Mouse (Mus musculus): ENCODE data around the gene Cers3. TPM values are rescaled to one million over a fixed set of nuclear protein-coding genes. Genes with fewer than 3 reads are reported as not detected.

Gene Cers3
- polyA plus RNA-seq, 1 experiment from 2014 or later = 0.63 TPM

DNA sequence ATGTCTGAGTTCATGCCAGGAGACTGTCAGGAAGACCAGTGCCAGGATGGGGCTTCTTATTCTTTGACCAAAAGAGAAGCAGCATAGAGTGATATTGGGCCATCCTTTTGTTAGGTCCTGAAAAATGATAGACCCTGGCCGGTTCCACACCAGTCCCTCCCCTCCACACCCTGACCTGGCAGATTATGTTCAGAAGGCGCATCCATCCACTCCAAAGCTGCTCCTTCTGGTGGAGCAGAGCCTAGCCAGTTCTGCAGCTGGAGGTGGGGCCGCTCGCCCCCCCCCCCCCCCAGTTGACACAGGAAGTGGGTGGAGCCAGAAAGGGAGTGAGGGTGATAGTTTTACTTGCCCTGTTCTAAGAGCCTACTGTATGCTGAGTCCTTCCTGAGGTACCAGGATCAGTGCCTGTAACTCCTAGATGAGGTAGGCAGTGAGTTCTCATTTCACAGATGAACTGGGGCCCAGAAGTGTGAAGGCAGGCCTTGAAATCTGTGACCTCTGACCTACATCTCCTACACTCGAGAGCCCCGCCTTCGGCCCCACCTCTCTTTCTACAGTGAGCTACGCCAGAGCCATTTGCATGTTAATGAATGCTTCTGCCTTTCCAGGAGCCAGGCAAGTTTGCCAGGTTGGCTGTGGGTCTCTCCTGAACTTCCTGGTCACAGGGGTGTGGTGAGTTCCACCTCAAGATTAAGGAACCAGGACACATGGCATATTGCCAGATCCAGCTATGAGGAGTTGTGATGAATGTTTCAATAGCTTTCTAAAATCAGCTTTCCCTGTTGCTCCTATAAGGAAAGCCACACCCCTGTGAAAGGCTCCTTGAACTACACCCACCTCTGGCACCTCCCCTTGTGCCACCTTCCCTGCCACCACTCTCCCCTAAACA, 46.8 kb downstream of the Cers3 start:
- Histone ChIP-seq H3K27ac (ENCODE audit: low read length) (no peak overlapping the region), H3K4me2 (ENCODE audit: low read depth, low read length) (no peak overlapping the region), H3K4me3 (ENCODE audit: low read length) (no peak overlapping the region), H3K9me3 (replicated peaks; ENCODE audit: control insufficient read depth, low read length) (no peaks in the 10 kb centered on the region), H3K27me3 (ENCODE audit: control insufficient read depth, insufficient read depth, low read length) (no peaks in the 10 kb centered on the region), H3K9ac (ENCODE audit: low read length) (no peak overlapping the region), H3K36me3 (ENCODE audit: control insufficient read depth, insufficient read depth) (no peaks in the 10 kb centered on the region), H3K4me1 (ENCODE audit: control insufficient read depth, insufficient read depth, low read length) (peaks cover 9% of the 10 kb centered on the region)
- 30% methylated on average over 8 of the region's 8 CpGs for WGBS
- ATAC-seq (replicated peaks; ENCODE audit: extremely low read depth, insufficient read depth, low FRiP score) = no peak

DNA sequence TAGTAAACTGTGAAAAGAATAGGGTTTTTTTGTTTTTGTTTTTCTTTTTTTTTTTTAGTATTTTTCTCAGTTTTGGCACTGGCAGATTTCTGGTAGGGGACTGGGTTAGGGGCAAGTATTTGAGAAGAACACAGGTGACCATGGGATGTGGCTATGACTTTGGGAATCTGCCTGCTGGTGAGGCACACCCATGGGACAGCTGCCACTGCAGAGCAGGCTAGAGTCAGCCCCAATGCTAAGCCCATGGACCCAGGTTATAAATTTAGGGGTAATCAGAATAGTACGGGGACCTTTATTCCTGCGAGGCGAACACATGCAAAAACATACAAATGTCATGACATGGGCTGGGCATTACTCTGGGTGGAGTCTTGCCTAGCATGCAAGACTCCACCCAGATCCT, 47.7 kb downstream of the Cers3 start:
- Histone ChIP-seq H3K4me3 (ENCODE audit: low read length) (no peak overlapping the region), H3K36me3 (ENCODE audit: control insufficient read depth, insufficient read depth) (no peaks in the 10 kb centered on the region), H3K4me2 (ENCODE audit: low read depth, low read length) (no peak overlapping the region), H3K9me3 (replicated peaks; ENCODE audit: control insufficient read depth, low read length) (no peaks in the 10 kb centered on the region), H3K27me3 (ENCODE audit: control insufficient read depth, insufficient read depth, low read length) (no peaks in the 10 kb centered on the region), H3K4me1 (ENCODE audit: control insufficient read depth, insufficient read depth, low read length) (peaks cover 9% of the 10 kb centered on the region), H3K9ac (ENCODE audit: low read length) (no peak overlapping the region), H3K27ac (ENCODE audit: low read length) (no peak overlapping the region)
- no peak for ATAC-seq (replicated peaks; ENCODE audit: extremely low read depth, insufficient read depth, low FRiP score)
- 90% methylated on average over 3 of the region's 3 CpGs for WGBS

- Histone ChIP-seq H3K4me2 (ENCODE audit: low read depth, low read length) (no peak overlapping the region), H3K9me3 (replicated peaks; ENCODE audit: control insufficient read depth, low read length) (no peaks in the 10 kb centered on the region), H3K4me1 (ENCODE audit: control insufficient read depth, insufficient read depth, low read length) (peaks cover 7% of the 10 kb centered on the region; the same call in 1 of the 2 replicates), H3K27me3 (ENCODE audit: control insufficient read depth, insufficient read depth, low read length) (no peaks in the 10 kb centered on the region), H3K27ac (ENCODE audit: low read length) (peak overlapping the region; percentile 12), H3K9ac (ENCODE audit: low read length) (no peak overlapping the region), H3K4me3 (ENCODE audit: low read length) (no peak overlapping the region), H3K36me3 (ENCODE audit: control insufficient read depth, insufficient read depth) (no peaks in the 10 kb centered on the region)
- no peak for ATAC-seq (replicated peaks; ENCODE audit: extremely low read depth, insufficient read depth, low FRiP score)
- WGBS = 3% methylated on average over 1 of the region's 1 CpGs
Measured at GRCm38 (mm10) chr7:66796909-66797308, 53.6 kb downstream of the Cers3 start.

GRCm38 (mm10) chr7:66797345-66797744, 54.0 kb downstream of the Cers3 start:
- Histone ChIP-seq H3K4me1 (ENCODE audit: control insufficient read depth, insufficient read depth, low read length) (peaks cover 7% of the 10 kb centered on the region; the same call in 1 of the 2 replicates), H3K27me3 (ENCODE audit: control insufficient read depth, insufficient read depth, low read length) (no peaks in the 10 kb centered on the region), H3K9me3 (replicated peaks; ENCODE audit: control insufficient read depth, low read length) (no peaks in the 10 kb centered on the region), H3K9ac (ENCODE audit: low read length) (no peak overlapping the region), H3K27ac (ENCODE audit: low read length) (no peak overlapping the region), H3K4me2 (ENCODE audit: low read depth, low read length) (no peak overlapping the region), H3K36me3 (ENCODE audit: control insufficient read depth, insufficient read depth) (no peaks in the 10 kb centered on the region), H3K4me3 (ENCODE audit: low read length) (no peak overlapping the region)
- WGBS = 70% methylated on average over 1 of the region's 1 CpGs
- no peak for ATAC-seq (replicated peaks; ENCODE audit: extremely low read depth, insufficient read depth, low FRiP score)

DNA sequence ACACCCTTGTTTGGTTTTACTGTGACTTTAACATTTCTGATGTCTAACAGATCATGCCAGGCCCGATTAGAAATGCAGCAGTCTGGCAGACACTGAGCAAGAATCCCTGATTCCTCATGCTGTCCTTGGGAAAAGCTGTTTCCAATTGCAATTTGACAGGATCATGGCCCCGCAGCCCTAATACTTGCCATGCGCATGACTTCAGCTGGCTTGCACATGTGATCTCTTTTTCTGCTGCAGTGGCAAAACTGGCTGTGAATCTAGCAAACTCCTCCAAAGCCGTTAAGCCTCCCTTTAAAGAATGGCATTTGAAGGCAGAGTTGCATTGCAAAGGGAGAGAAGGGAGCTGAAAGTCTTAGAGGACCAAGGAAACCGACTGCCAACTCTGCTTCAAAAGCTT, 55.5 kb downstream of the Cers3 start:
- no peaks in the 10 kb centered on the region for H3K36me3 ChIP-seq (ENCODE audit: control insufficient read depth, insufficient read depth)
- H3K4me2 ChIP-seq (ENCODE audit: low read depth, low read length) = no peak overlapping the region
- H3K27me3 ChIP-seq (ENCODE audit: control insufficient read depth, insufficient read depth, low read length) = no peaks in the 10 kb centered on the region
- H3K9ac ChIP-seq (ENCODE audit: low read length) = no peak overlapping the region
- no peak overlapping the region for H3K27ac ChIP-seq (ENCODE audit: low read length)
- no peak for ATAC-seq (replicated peaks; ENCODE audit: extremely low read depth, insufficient read depth, low FRiP score)
- peaks cover 7% of the 10 kb centered on the region; the same call in 1 of the 2 replicates for H3K4me1 ChIP-seq (ENCODE audit: control insufficient read depth, insufficient read depth, low read length)
- 59% methylated on average over 5 of the region's 5 CpGs for WGBS
- H3K4me3 ChIP-seq (ENCODE audit: low read length) = no peak overlapping the region
- no peaks in the 10 kb centered on the region for H3K9me3 ChIP-seq (replicated peaks; ENCODE audit: control insufficient read depth, low read length)

DNA sequence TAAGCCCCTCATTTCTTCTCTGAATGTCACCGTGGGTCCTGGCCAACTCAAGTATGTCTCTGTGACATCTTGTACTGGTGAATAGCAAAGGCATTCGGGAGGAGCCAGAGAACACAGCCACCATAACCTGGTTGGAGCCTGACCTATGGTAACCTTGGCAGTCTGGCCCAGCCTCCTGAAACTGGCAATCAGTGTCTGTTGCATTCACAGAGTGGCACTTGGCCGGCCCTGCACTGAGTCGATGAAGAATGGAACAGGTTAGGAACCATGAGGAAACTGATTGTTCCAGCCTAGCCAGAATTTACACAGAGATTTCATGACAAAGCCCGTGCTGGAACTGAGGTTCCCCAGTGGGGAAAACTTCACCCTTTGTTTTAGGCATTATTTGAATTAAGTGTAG, 57.5 kb downstream of the Cers3 start:
- H3K27ac ChIP-seq (ENCODE audit: low read length) = no peak overlapping the region
- no peak for ATAC-seq (replicated peaks; ENCODE audit: extremely low read depth, insufficient read depth, low FRiP score)
- H3K4me1 ChIP-seq (ENCODE audit: control insufficient read depth, insufficient read depth, low read length) = peaks cover 7% of the 10 kb centered on the region; the same call in 1 of the 2 replicates
- no peaks in the 10 kb centered on the region for H3K27me3 ChIP-seq (ENCODE audit: control insufficient read depth, insufficient read depth, low read length)
- no peaks in the 10 kb centered on the region for H3K36me3 ChIP-seq (ENCODE audit: control insufficient read depth, insufficient read depth)
- WGBS = 58% methylated on average over 5 of the region's 5 CpGs
- H3K4me3 ChIP-seq (ENCODE audit: low read length) = no peak overlapping the region
- no peaks in the 10 kb centered on the region for H3K9me3 ChIP-seq (replicated peaks; ENCODE audit: control insufficient read depth, low read length)
- H3K9ac ChIP-seq (ENCODE audit: low read length) = no peak overlapping the region
- H3K4me2 ChIP-seq (ENCODE audit: low read depth, low read length) = no peak overlapping the region

DNA sequence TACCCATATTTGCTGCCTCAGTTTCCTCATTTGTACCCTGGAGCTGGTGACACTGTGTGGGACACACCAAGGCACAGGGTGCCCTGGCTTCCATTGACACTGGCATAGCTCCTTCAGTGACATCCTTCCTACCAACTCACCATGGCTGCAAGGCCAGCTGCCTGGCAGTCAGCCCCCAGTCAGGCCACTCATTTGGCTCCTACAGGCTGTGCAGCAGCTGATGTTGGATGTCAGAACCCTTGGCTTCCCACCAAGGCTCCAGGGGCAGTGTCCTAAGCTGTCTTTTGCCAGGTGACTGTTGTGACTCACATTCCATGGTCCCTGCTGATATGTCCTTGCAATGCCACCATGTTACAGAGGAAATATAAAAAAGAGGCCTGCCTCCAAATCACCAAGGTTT, 58.5 kb downstream of the Cers3 start:
- no peak overlapping the region for H3K9ac ChIP-seq (ENCODE audit: low read length)
- H3K4me1 ChIP-seq (ENCODE audit: control insufficient read depth, insufficient read depth, low read length) = peaks cover 5% of the 10 kb centered on the region; the same call in 1 of the 2 replicates
- H3K9me3 ChIP-seq (replicated peaks; ENCODE audit: control insufficient read depth, low read length) = no peaks in the 10 kb centered on the region
- H3K4me3 ChIP-seq (ENCODE audit: low read length) = no peak overlapping the region
- H3K27ac ChIP-seq (ENCODE audit: low read length) = no peak overlapping the region
- H3K4me2 ChIP-seq (ENCODE audit: low read depth, low read length) = no peak overlapping the region
- ATAC-seq (replicated peaks; ENCODE audit: extremely low read depth, insufficient read depth, low FRiP score) = no peak
- no peaks in the 10 kb centered on the region for H3K36me3 ChIP-seq (ENCODE audit: control insufficient read depth, insufficient read depth)
- no peaks in the 10 kb centered on the region for H3K27me3 ChIP-seq (ENCODE audit: control insufficient read depth, insufficient read depth, low read length)

DNA sequence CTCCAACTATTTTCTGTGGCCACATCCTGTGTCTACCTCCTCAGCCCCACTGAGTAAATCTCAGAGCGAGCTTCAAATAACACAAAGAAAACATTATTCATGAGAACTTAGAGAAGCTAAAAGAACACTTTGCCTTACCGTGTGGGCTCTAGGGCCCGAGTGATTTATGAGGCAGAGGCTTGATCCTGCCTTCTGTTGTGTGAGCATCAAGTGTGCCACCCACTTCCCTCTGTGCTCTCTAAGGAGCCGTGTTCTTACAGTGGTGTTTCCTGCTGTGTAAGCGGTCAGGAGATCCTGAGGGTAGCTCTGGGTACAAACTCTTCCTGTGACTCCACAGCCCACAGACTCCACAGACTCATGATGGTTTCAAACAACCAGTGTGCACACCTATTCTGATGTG, 60.5 kb downstream of the Cers3 start:
- Histone ChIP-seq H3K36me3 (ENCODE audit: control insufficient read depth, insufficient read depth) (no peaks in the 10 kb centered on the region), H3K27ac (ENCODE audit: low read length) (no peak overlapping the region), H3K4me1 (ENCODE audit: control insufficient read depth, insufficient read depth, low read length) (0 out of 2 replicates have a peak, but pooled peaks cover 2% of the 10 kb centered on the region), H3K9me3 (replicated peaks; ENCODE audit: control insufficient read depth, low read length) (no peaks in the 10 kb centered on the region), H3K9ac (ENCODE audit: low read length) (no peak overlapping the region), H3K4me3 (ENCODE audit: low read length) (no peak overlapping the region), H3K4me2 (ENCODE audit: low read depth, low read length) (no peak overlapping the region), H3K27me3 (ENCODE audit: control insufficient read depth, insufficient read depth, low read length) (no peaks in the 10 kb centered on the region)
- 52% methylated on average over 5 of the region's 5 CpGs for WGBS
- no peak for ATAC-seq (replicated peaks; ENCODE audit: extremely low read depth, insufficient read depth, low FRiP score)

DNA sequence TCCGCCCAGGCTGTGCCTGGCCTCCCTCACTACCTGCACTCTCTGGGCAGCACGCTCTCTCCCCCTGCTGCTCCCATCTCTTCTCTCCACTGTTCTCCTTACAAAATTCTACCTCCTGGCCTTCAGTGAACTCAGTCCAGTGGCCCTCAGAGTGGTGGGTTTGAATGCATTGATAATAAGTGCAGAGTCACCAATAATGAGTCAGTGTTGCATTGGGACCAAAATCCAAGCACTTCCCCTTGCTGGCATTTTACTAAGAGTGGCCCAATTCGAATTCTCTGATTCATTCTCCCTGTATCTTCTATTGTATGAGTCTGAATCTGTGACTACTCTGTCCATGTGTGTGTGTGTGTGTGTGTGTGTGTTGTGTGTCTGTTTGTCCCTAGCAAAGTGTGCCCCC, 63.5 kb downstream of the Cers3 start:
- 69% methylated on average over 3 of the region's 3 CpGs for WGBS
- no peak for ATAC-seq (replicated peaks; ENCODE audit: extremely low read depth, insufficient read depth, low FRiP score)
- Histone ChIP-seq H3K27me3 (ENCODE audit: control insufficient read depth, insufficient read depth, low read length) (no peaks in the 10 kb centered on the region), H3K4me2 (ENCODE audit: low read depth, low read length) (no peak overlapping the region), H3K4me3 (ENCODE audit: low read length) (no peak overlapping the region), H3K4me1 (ENCODE audit: control insufficient read depth, insufficient read depth, low read length) (no peaks in the 10 kb centered on the region), H3K36me3 (ENCODE audit: control insufficient read depth, insufficient read depth) (no peaks in the 10 kb centered on the region), H3K27ac (ENCODE audit: low read length) (no peak overlapping the region), H3K9ac (ENCODE audit: low read length) (no peak overlapping the region), H3K9me3 (replicated peaks; ENCODE audit: control insufficient read depth, low read length) (no peaks in the 10 kb centered on the region)
